Mouse (Mus musculus) liver, adult (tissue): ENCODE data around the gene Farp1.

Experiments used
- GATA4 ChIP-seq: IDR thresholded peaks from 2 replicates; pipeline ENCODE4 v1.6.1; 2014; ENCODE audit warnings: mild to moderate bottlenecking, low read length; ENCODE audit not compliant: insufficient replicate concordance

The Farp1 gene

DNA sequence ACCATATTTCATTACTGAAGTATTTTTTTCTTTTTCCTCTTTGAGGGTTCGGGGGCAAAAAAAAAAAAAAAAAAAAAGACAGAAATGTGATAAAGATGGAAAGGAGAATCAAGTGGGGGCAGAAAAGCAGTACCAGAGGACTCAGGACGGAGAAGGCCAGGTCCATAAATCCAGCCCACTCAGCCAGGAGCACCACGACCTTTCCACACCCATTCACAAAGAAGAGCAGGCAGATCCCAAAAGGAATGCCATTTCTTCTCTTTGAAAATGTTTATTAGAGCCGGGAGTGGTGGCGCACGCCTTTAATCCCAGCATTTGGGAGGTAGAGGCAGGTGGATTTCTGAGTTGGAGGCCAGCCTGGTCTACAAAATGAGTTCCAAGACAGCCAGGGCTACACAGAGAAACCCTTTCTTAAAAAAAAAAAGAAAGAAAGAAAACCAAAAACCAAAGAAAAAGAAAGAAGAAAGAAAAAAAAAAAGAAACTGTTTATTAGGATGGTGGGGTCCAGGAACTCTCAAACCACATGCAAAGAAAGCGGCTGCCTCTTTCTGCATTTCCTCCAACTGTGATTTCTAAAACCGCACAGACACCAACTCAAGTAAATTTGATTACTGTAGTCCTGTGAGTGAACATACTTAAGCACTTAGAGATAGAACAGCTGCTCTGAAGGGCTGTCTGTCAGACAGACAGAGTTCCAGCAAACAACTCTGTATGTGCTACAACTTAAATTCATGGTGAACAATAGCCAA lies 270.5 kb downstream of the Farp1 start:
- TF ChIP-seq GATA4: no peak

DNA sequence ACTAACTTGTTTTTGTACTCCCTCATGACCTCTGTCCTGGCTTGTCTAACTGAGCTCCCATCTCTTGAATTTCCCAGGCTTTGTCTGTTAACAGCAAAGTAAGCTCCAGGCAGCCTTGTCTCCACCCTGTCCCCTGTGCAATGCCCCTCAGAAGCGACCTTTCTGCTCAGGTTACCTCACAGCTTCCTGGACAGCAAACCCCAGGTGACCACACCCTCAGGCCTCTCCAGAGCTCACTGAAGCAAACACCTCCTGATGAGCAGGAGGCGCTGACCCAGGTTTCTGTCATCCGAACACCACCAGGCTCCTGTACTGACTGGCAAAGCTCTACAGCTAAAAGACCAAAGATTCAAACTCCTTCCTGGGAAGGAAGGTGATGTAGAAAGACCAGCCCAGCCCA lies 274.9 kb downstream of the Farp1 start:
- TF ChIP-seq GATA4: no peak

DNA sequence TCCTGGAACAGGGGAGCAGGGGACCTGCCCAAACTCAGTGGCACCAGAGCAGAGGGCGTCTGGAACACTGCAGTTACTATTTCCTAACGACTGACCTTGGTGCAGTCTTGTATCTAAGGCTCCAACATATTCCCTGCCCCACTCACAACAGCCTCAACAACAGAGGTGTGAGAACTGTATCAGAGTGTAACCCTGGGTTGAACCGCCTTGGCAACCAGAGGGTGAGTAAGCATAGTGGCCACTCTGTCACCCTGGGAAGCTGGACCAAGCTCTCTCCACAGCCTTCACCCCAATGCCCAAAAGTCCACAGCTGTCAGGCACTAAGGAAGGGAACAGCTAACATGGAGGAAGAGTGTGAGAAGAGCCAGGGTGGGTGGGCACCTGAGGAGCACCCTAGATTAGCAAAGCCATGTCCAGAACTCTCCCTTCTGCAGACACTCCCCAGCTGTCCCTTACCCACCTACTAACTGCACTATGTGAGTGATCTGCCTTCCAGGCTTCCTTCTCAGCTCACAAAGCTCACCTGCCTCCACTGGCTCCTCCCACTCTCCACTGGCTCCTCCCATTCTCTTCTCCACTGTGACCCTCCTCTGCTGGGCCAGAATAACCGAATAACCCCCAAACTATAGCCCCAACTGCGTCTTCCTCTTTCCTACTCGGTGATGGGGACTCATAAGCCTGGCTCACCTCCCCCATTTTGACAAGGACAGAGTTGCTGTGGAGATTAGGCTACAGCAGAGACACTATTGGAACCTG lies 275.5 kb downstream of the Farp1 start:
- no peak for TF ChIP-seq GATA4

DNA sequence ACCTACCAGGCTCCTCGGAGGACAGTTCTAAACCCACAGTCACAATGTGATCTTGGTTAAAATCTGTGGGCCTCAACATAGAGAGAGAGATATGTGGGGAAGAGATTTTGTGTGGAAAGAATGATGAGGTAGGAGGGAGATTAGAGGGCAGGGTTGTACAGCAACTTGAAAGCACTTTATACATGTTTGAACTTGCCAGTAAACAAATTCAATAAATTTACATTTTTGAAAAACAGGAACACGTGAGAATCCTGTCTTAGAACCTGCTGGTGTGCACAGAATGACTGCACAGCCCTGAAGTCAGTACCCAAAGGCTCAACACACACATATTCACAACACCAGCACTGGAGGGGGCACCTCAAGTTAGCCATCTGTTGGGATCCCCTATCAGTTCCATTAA lies 276.1 kb downstream of the Farp1 start:
- no peak for TF ChIP-seq GATA4

DNA sequence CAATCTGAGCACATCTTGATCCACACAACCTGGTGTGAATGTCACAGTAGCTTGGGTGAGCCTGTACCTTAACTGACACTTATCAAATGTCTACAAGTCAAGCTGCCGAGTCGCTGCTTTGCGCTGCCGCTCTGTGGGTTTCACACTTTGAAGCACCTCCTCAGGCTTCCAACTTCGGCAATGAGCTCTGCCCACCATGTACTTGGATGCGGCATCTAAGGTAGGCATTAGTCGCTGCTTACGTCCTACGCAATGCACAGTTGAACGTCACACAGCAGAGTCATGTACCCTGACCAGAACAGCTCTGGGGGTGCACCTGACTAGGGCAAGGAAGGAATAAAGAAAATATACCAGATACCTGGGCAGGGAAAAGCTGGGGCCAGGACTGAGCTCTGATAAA lies 278.3 kb downstream of the Farp1 start:
- no peak for TF ChIP-seq GATA4

DNA sequence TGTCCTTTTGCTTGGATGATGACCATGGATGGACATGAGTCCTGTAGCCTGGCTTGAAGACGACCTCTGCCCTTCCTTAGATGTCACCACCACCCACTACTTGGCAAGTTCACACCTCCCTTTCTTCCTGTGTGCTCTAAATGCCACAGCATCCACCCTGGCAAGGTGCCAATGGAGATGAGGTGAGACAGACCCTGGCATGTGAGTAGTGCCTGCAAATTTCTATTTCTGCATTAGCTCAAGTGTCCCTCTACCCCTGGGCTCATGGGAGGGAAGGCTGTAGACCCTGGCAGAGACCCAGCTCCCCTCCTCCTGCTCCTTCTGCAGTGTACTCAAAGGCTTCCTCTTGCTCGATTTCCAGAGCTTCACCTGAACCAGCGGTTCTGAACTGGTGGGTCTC lies 279.9 kb downstream of the Farp1 start:
- no peak for TF ChIP-seq GATA4

DNA sequence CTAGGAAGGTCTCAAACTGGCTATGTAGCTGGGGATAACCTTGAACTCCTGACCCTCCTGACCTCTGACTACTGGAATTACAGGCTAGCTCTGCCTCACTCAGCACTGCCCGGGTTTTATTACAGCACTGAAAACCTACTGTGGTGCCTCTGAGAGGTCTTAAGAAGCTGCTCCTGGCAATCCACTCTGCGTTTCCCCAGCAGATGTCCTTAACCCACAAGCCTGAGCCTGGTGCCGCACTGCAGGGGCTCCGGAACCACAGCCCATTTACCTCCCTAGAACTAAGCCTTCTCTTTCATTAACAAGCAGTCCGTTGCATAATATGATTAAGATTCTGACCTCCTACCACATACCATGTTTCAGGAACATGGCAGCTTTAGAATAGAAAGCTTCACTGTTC lies 281.1 kb downstream of the Farp1 start:
- TF ChIP-seq GATA4: no peak

DNA sequence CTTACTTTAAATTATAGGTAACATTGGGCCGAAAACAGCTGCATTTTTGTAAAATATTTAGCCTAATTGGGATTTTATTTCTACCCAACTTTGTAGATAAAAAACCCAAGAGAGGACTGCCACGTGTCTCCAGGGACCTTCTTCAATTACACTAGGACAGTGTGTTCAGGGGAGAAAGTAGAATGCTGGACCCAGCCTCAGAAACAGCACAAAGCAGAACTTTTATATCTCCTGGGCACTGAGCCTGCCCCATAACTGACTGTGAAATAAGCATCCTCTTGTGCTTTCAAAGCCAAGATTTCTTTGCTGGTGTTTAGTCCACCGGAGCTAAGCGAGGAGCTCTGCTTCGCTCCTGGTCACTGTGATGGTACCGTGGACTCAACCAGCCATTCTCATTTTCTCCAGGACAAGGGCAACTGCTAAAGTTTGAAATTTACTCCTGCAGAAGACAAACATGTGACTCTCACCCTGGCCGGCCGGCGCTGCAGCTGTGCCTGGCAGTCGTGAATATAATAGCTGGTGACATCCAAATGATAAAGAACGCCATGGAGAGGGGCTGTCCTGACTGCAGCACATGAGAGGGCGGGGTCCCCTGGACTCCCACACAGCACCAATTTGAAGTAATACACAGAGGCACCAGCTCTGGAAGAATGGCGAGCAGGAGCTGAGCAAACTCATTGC lies 281.8 kb downstream of the Farp1 start:
- TF ChIP-seq GATA4: no peak

DNA sequence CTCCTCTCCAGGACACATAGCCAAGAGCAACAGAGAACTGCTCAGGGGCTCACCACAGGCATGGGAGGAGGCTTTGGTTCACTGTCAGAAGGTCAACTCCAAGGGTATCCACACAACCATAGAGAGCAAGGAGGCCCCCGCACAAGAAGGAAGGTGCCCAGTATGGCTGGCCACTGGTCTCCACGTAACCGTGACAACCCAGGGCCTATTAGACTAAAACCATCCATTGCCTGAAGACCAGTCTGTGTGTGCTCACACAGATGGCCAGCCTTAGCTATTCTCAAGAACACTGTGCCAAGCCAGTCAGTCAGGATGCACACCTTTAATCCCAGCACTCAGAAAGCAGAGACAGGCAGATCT lies 282.3 kb downstream of the Farp1 start:
- no peak for TF ChIP-seq GATA4

DNA sequence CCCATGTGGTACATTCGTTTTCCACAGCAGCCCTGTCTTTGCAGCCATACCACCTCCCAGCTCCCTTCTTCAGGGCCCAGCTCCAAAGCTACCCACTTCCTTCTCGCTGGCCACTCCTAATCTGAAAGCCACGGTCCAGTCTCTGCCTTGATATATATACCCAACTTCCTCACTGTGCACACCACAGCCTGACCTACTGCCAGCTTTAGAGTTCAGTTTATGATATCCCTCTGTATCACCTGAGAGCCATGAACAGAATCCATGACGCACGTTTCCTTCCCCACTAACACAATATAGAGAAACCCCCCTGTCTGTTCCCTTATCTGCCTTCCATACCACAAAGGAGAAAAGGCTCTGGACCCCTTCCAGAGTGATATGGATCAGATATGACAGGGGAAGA lies 283.4 kb downstream of the Farp1 start:
- TF ChIP-seq GATA4: no peak

DNA sequence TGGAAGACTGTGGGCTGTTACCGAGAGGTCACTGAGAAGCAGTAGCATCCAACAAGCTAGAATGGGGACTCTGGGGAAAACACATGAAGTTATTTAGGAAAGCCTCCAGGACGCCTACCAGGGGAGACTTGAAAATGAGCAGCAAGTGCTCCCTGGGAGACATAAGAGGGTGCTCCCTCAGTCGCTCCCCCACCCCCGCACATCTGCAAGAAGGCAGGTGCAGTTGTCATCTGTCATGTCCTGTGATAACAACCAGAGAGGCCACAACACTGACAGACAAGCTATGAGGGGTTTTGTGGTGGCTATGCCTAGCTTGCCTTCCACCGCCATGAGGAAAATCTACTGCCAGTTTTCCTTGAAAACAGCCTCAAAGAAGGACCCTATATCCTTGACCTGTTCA lies 287.1 kb downstream of the Farp1 start:
- no peak for TF ChIP-seq GATA4

DNA sequence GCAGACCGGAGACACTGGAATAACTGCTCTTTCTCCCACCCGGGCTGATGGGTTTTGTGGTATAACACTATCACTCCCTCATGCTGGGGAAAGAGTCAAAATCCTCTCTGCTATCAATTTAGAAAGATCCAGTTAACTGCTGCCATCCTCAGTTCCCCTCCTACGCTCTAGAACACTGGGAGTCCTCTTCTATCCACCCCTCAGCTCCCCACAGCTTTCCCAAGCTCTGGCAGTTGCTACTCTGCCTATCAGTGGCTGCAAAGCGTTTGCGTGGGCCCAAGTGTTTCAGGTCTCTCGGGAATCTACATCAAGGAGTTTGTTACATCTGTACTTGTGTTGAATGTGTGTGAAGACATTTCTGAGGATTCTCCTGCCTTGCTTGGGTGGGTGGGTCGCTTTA lies 287.6 kb downstream of the Farp1 start:
- no peak for TF ChIP-seq GATA4

DNA sequence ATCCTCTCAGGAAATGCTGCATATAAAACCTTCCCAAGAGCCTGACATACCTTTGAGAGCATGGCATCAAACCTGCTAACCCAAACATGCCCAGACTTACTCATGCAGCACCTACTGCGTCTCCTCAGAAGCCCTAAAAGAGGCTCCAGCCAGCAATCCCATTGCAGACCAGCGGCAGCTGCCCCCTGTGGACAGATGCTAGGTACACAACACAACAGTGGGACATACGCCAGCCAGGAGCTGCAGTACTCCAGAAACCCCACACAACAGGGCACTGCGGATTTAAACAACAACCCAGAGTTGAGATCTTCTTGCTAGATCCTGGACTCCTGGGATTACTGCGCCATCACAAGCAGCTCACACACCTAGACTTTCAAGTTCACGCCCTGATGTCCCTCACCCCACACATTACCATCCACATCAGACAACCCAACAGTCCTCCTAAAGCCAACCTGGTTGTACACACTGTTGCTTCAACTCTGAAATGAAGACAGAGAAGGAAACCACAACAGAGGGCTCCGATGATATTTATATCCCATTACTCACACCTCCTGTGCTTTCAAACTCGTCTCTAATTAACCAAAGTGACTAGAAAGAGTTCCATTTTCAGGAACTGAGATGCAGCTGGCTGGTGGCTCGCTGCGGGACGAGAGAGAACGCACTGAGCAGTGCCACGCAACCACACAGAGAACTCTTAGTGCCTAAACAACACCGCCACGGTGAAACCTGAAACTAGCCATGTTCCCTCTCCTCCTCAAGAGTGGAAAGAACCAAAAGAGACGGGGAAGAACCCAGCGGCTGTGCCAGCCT lies 289.7 kb downstream of the Farp1 start:
- TF ChIP-seq GATA4: no peak

DNA sequence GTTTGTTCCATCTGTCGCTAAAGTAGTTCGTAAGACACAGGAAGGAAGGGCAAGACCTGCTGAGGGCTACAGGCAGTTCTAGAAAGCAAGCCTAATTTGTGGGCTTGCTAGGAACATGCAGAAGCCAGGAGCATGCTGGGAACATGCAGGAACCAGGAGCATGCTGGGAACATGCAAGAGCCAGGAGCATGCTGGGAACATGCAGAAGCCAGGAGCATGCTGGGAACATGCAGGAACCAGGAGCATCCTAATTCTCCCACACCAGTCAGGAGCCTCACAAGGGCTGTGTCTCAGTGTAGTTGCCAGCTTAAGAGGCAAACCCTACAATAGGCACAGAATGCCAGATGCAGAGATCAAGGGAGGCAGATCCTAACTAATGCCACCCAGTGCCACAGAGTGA lies 291.4 kb downstream of the Farp1 start:
- no peak for TF ChIP-seq GATA4

DNA sequence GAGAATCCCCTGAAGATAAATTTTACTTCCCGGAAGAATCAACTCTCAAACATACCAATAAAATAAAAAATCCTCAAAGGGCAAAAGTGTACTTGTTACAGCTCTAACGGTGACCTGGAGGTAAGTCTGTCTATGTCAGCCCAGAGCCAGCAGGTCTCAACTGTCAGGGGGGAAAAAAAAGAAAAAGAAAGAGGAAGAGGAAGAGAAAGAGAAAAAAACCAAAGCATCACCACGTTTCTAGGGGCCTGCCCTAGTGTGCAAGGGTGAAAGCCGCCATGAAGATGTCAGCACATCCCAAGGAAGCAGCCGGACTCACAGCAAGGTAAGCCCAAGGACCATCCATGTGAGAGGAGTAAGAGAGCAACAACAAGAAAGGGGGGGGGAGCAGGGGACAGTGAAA lies 293.9 kb downstream of the Farp1 start:
- no peak for TF ChIP-seq GATA4
